Mouse (Mus musculus) E14TG2a.4 (cell line): ENCODE results near the gene Cyp2d10.

Experiments
- CTCF ChIP-seq: conservative IDR thresholded peaks from 2 replicates; pipeline ENCODE4 v1.5.1; 2014; ENCODE audit warnings: low read length
- NANOG ChIP-seq: IDR thresholded peaks from 2 replicates; pipeline ENCODE4 v1.6.1; 2014; ENCODE audit warnings: borderline replicate concordance, low read length, mixed read lengths
- POU5F1 ChIP-seq: IDR thresholded peaks from 2 replicates; pipeline ENCODE4 v1.6.1; 2014; ENCODE audit warnings: low read length, borderline replicate concordance

GRCm38 (mm10) chr15:82435606-82436005, 28.6 kb upstream of the Cyp2d10 start:
- TF ChIP-seq CTCF (no peak), NANOG (no peak), POU5F1 (no peak)
